Mouse (Mus musculus) stomach, embryonic 14.5 days (tissue): Measurements from ENCODE around the gene Rasl12. TPM values are rescaled to one million over a fixed set of nuclear protein-coding genes. Genes with fewer than 3 reads are reported as not detected.

Experiments
- ATAC-seq: fragments of 200-750 bp; cut with Nextera tagmentation; 2 replicates; pipeline ENCODE4 v1.8.0; 2017; ENCODE audit warnings: low read depth, moderate TSS enrichment; ENCODE audit not compliant: insufficient number of reproducible peaks, insufficient read depth, low FRiP score
- H3K27ac ChIP-seq: fragments of 300-500 bp; sonication (generic); 2 replicates; pipeline ENCODE4 v1.5.1; 2014; ENCODE audit warnings: mild to moderate bottlenecking, low read length, moderate library complexity, mixed read lengths
- H3K27me3 ChIP-seq: fragments of 300-500 bp; sonication (generic); 2 replicates; pipeline ENCODE4 v1.6.1; 2014; ENCODE audit warnings: low read length, control low read depth, mixed read lengths; ENCODE audit not compliant: control insufficient read depth, insufficient read depth
- H3K36me3 ChIP-seq: fragments of 300-500 bp; sonication (generic); 2 replicates; pipeline ENCODE4 v1.6.1; 2014; ENCODE audit warnings: mild to moderate bottlenecking, control low read depth, low read length, moderate library complexity, mixed read lengths; ENCODE audit not compliant: control insufficient read depth, insufficient read depth
- H3K4me1 ChIP-seq: fragments of 300-500 bp; sonication (generic); 2 replicates; pipeline ENCODE4 v1.6.1; 2014; ENCODE audit warnings: low read length, control low read depth, mixed read lengths; ENCODE audit not compliant: control insufficient read depth, insufficient read depth
- H3K4me2 ChIP-seq: fragments of 300-500 bp; sonication (generic); replicated peaks from 2 replicates; pipeline ENCODE4 v1.6.1; 2014; ENCODE audit warnings: low read depth, low read length, control low read depth
- H3K4me3 ChIP-seq: fragments of 300-500 bp; sonication (generic); 2 replicates; pipeline ENCODE4 v1.5.1; 2014; ENCODE audit warnings: low read depth, low read length, control low read depth
- H3K9ac ChIP-seq: fragments of 300-500 bp; sonication (generic); replicated peaks from 2 replicates; pipeline ENCODE4 v1.6.1; 2014; ENCODE audit warnings: low read depth, mild to moderate bottlenecking, control low read depth, low read length, moderate library complexity, mixed read lengths
- H3K9me3 ChIP-seq: fragments of 300-500 bp; sonication (generic); 2 replicates; pipeline ENCODE4 v1.6.1; 2016; ENCODE audit warnings: low read depth, low read length, control low read depth; ENCODE audit not compliant: control insufficient read depth
- WGBS: fragments of 180-500 bp; shearing (Covaris S2); extraction: QIAGEN DNeasy Blood & Tissue Kit; methylation state at CpG from one replicate; pipeline ENCODE4 v1.1.7; 2014; 5-methylcytosine and 5-hydroxymethylcytosine counted together
- polyA plus RNA-seq: library from polyadenylated mRNA; unstranded; fragments of >200 nt; fragmentation: Nextera tagmentation; extraction: Ambion mirVana; gene quantifications from 2 replicates; pipeline ENCODE4 v1.2.1, GENCODE M21; 2014

The Rasl12 gene
- polyA plus RNA-seq, 1 experiment from 2014 or later, result 5.2 TPM

- peak; percentile 90 for ATAC-seq
- no peaks in the 10 kb centered on the region for H3K4me1 ChIP-seq
These were observed 37.5 kb downstream of the Rasl12 start, which contains the start of gene Mtfmt for GRCm38 (mm10) chr9:65435671-65436301. Gene Mtfmt, plus strand, starts transcription at chr9:65435782.

GRCm38 (mm10) chr9:65444692-65445091 lies 46.4 kb downstream of the Rasl12 start:
- no peak overlapping the region for H3K27ac ChIP-seq
- ATAC-seq, result no peak
- no peak overlapping the region for H3K9ac ChIP-seq
- no peak overlapping the region for H3K4me2 ChIP-seq
- H3K4me1 ChIP-seq, result no peaks in the 10 kb centered on the region
- WGBS, result 92% methylated on average over 4 of the region's 4 CpGs
- peaks cover 40% of the 10 kb centered on the region for H3K36me3 ChIP-seq
- H3K9me3 ChIP-seq, result no peaks in the 10 kb centered on the region
- H3K4me3 ChIP-seq, result no peak overlapping the region
- H3K27me3 ChIP-seq, result no peaks in the 10 kb centered on the region

More at GRCm38 (mm10) chr9:65435671-65436301, 37.5 kb downstream of the Rasl12 start, which contains the start of gene Mtfmt:
- Histone ChIP-seq H3K9ac (peak within 1 kb of the TSS; percentile 64), H3K36me3 (peaks cover 9% of the 10 kb centered on the region), H3K9me3 (no peaks in the 10 kb centered on the region), H3K4me3 (peak within 1 kb of the TSS; percentile 79), H3K4me2 (peak within 1 kb of the TSS; percentile 49), H3K27me3 (no peaks in the 10 kb centered on the region), H3K27ac (no peak within 1 kb of the TSS)
- under 1% methylated on average over 54 of the region's 54 CpGs for WGBS

GRCm38 (mm10) chr9:65447951-65448350 lies 49.6 kb downstream of the Rasl12 start:
- no peak for ATAC-seq
- H3K4me3 ChIP-seq, result no peak overlapping the region
- WGBS, result 88% methylated on average over 6 of the region's 6 CpGs

GRCm38 (mm10) chr9:65458975-65459374 lies 60.7 kb downstream of the Rasl12 start:
- no peak overlapping the region for H3K27ac ChIP-seq
- H3K4me3 ChIP-seq, result no peak overlapping the region
- 77% methylated on average over 2 of the region's 2 CpGs for WGBS
- no peaks in the 10 kb centered on the region for H3K36me3 ChIP-seq
- peaks cover 8% of the 10 kb centered on the region; the same call in 1 of the 2 replicates for H3K4me1 ChIP-seq
- ATAC-seq, result no peak
- H3K9me3 ChIP-seq, result no peaks in the 10 kb centered on the region
- no peaks in the 10 kb centered on the region for H3K27me3 ChIP-seq
- no peak overlapping the region for H3K9ac ChIP-seq
- no peak overlapping the region for H3K4me2 ChIP-seq

More at GRCm38 (mm10) chr9:65447951-65448350, 49.6 kb downstream of the Rasl12 start:
- H3K4me1 ChIP-seq, result no peaks in the 10 kb centered on the region
- peaks cover 44% of the 10 kb centered on the region for H3K36me3 ChIP-seq
- H3K9ac ChIP-seq, result no peak overlapping the region
- no peak overlapping the region for H3K27ac ChIP-seq
- H3K4me2 ChIP-seq, result no peak overlapping the region
- no peaks in the 10 kb centered on the region for H3K9me3 ChIP-seq
- H3K27me3 ChIP-seq, result no peaks in the 10 kb centered on the region

GRCm38 (mm10) chr9:65460198-65460597 lies 61.9 kb downstream of the Rasl12 start:
- ATAC-seq, result no peak
- 42% methylated on average over 3 of the region's 3 CpGs for WGBS
- peak overlapping the region; percentile 81; the same call in 1 of the 2 replicates for H3K4me3 ChIP-seq
- H3K36me3 ChIP-seq, result no peaks in the 10 kb centered on the region
- no peaks in the 10 kb centered on the region for H3K27me3 ChIP-seq
- H3K4me1 ChIP-seq, result peaks cover 8% of the 10 kb centered on the region; the same call in 1 of the 2 replicates
- H3K4me2 ChIP-seq, result peak overlapping the region; percentile 55
- H3K27ac ChIP-seq, result peak overlapping the region; percentile 18; the same call in 1 of the 2 replicates
- H3K9ac ChIP-seq, result no peak overlapping the region
- no peaks in the 10 kb centered on the region for H3K9me3 ChIP-seq

GRCm38 (mm10) chr9:65460732-65461442 lies 62.6 kb downstream of the Rasl12 start, which contains the start of gene Spg21:
Gene Spg21, plus strand, starts transcription at chr9:65460947.
- peak within 1 kb of the TSS; percentile 55 for H3K4me2 ChIP-seq
- H3K27ac ChIP-seq, result peak within 1 kb of the TSS; percentile 87
- peak within 1 kb of the TSS; percentile 67 for H3K9ac ChIP-seq
- H3K9me3 ChIP-seq, result no peaks in the 10 kb centered on the region
- WGBS, result under 1% methylated on average over 53 of the region's 53 CpGs
- H3K4me3 ChIP-seq, result peak within 1 kb of the TSS; percentile 81
- peaks cover 8% of the 10 kb centered on the region; the same call in 1 of the 2 replicates for H3K4me1 ChIP-seq
- H3K36me3 ChIP-seq, result peaks cover 4% of the 10 kb centered on the region
- peak; percentile 94 for ATAC-seq
- H3K27me3 ChIP-seq, result no peaks in the 10 kb centered on the region

GRCm38 (mm10) chr9:65462544-65462943 lies 64.2 kb downstream of the Rasl12 start:
- peaks cover 8% of the 10 kb centered on the region; the same call in 1 of the 2 replicates for H3K4me1 ChIP-seq
- 0 out of 2 replicates have a peak overlapping the region, but pooled peaks have one; percentile 5 for H3K4me2 ChIP-seq
- no peak overlapping the region for H3K4me3 ChIP-seq
- H3K27ac ChIP-seq, result no peak overlapping the region
- H3K9ac ChIP-seq, result no peak overlapping the region
- WGBS, result 68% methylated on average over 5 of the region's 5 CpGs
- ATAC-seq, result no peak
- no peaks in the 10 kb centered on the region for H3K9me3 ChIP-seq
- no peaks in the 10 kb centered on the region for H3K27me3 ChIP-seq
- H3K36me3 ChIP-seq, result peaks cover 5% of the 10 kb centered on the region

- Histone ChIP-seq H3K27ac (no peak overlapping the region), H3K36me3 (peaks cover 6% of the 10 kb centered on the region), H3K4me2 (no peak overlapping the region), H3K27me3 (no peaks in the 10 kb centered on the region), H3K4me1 (peaks cover 8% of the 10 kb centered on the region; the same call in 1 of the 2 replicates), H3K9me3 (no peaks in the 10 kb centered on the region), H3K9ac (no peak overlapping the region), H3K4me3 (no peak overlapping the region)
- ATAC-seq, result no peak
- 87% methylated on average over 6 of the region's 6 CpGs for WGBS
These were observed 65.9 kb downstream of the Rasl12 start for GRCm38 (mm10) chr9:65464161-65464560.
